In the genomic region with DNA sequence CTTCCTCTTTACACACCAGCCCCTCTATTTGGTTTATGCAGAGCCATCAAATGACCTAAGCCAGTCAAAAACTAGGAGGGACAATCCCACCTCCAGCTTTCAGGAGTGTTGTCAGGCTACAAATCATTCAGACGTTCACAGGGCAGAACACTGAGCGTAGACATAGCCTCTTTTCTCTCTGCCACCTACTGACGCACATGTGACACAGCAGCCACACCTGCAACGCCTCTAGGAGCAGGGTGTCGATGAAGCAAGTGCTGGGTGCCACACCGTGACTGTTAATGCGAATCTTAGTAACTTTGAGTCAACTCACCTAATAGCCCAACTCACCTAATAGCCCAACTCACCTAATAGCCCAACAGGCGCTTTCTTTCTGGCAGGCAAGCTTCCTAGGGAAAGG, we compare ENCODE assay signal across 8 mouse cellular contexts. TPM values are rescaled to one million over a fixed set of nuclear protein-coding genes. Genes with fewer than 3 reads are reported as not detected.
DNase-seq lines count a peak whose midpoint lies in the region; ATAC-seq and TF ChIP-seq lines count a peak whose summit lies in the region.

No protein-coding gene starts in this region.

- no peaks in the 10 kb centered on the region for H3K9me3 ChIP-seq in heart, embryonic 15.5 days (replicated peaks)
- no peaks in the 10 kb centered on the region for H3K9me3 ChIP-seq in stomach, postnatal 0 days (ENCODE audit: control insufficient read depth, low read length)

- peak overlapping the region; percentile 87 for H3K4me3 ChIP-seq in heart, adult 2 months
- peak overlapping the region; percentile 90 for H3K4me3 ChIP-seq in heart, embryonic 15.5 days
- peak overlapping the region; percentile 76 for H3K4me3 ChIP-seq in stomach, postnatal 0 days (ENCODE audit: low read depth, low read length)

- peak in 1 of 2 experiments; percentile 51 for DNase-seq in heart, adult 2 months
- no peak for DNase-seq in heart, adult 8-10 months (ENCODE audit: low spot score)
- DNase-seq in c-Kit-positive CD71-positive TER-119-positive erythroid progenitor cells, embryonic 14.5 days (ENCODE audit: low spot score), result peak; percentile 68
- peak; percentile 61 to 63 for DNase-seq in kidney, postnatal 36 days
- DNase-seq in stomach, postnatal 0 days (ENCODE audit: low spot score), result peak; percentile 78

- peak overlapping the region; percentile 2; the same call in 1 of the 2 replicates for H3K27ac ChIP-seq in heart, adult 2 months
- no peak overlapping the region for H3K27ac ChIP-seq in heart, embryonic 15.5 days
- peak overlapping the region; percentile 92 for H3K27ac ChIP-seq in stomach, postnatal 0 days (replicated peaks)

- no peak for TF ChIP-seq POLR2A in heart, adult 2 months (IDR thresholded peaks at IDR 0.05; ENCODE audit: insufficient read depth, low read depth, low read length)

- 0 out of 2 replicates have a peak, but pooled peaks have one; percentile 19 for TF ChIP-seq EP300 in heart, adult 2 months (IDR thresholded peaks at IDR 0.05; ENCODE audit: insufficient read depth, low read depth, low read length)
- TF ChIP-seq EP300 in stomach, postnatal 0 days (optimal IDR thresholded peaks at IDR 0.05), result no peak

- peak overlapping the region; percentile 85 for H3K4me2 ChIP-seq in heart, embryonic 15.5 days
- H3K4me2 ChIP-seq in stomach, postnatal 0 days (replicated peaks; ENCODE audit: low read depth), result peak overlapping the region; percentile 63

- H3K9ac ChIP-seq in heart, adult 2 months (ENCODE audit: low read depth, low read length), result peak overlapping the region; percentile 34; the same call in 1 of the 2 replicates
- peak overlapping the region; percentile 90 for H3K9ac ChIP-seq in heart, embryonic 15.5 days
- peak overlapping the region; percentile 81 for H3K9ac ChIP-seq in stomach, postnatal 0 days (ENCODE audit: low read length)

- 4% methylated on average over 8 of the region's 8 CpGs for WGBS in heart, adult 2 months
- 3% methylated on average over 8 of the region's 8 CpGs for WGBS in heart, embryonic 15.5 days
- WGBS in stomach, postnatal 0 days, result 3% methylated on average over 8 of the region's 8 CpGs

- H3K79me2 ChIP-seq in heart, adult 2 months (replicated peaks; ENCODE audit: control insufficient read depth, insufficient read depth, low read length), result no peaks in the 10 kb centered on the region

- H3K36me3 ChIP-seq in heart, adult 2 months (ENCODE audit: control insufficient read depth, insufficient read depth, low read length), result peaks cover 7% of the 10 kb centered on the region
- peaks cover 31% of the 10 kb centered on the region for H3K36me3 ChIP-seq in heart, embryonic 15.5 days
- H3K36me3 ChIP-seq in stomach, postnatal 0 days (ENCODE audit: control insufficient read depth, insufficient read depth, low read length), result peaks cover 18% of the 10 kb centered on the region

- no peaks in the 10 kb centered on the region for H3K27me3 ChIP-seq in heart, adult 2 months (ENCODE audit: control insufficient read depth, insufficient read depth, low read length)
- no peaks in the 10 kb centered on the region for H3K27me3 ChIP-seq in heart, embryonic 15.5 days
- H3K27me3 ChIP-seq in stomach, postnatal 0 days (ENCODE audit: control insufficient read depth, insufficient read depth, low read length), result no peaks in the 10 kb centered on the region

- peak; percentile 66 for TF ChIP-seq CTCF in heart, adult 2 months (IDR thresholded peaks at IDR 0.05)
- TF ChIP-seq CTCF in stomach, postnatal 0 days (IDR thresholded peaks at IDR 0.05; ENCODE audit: low read depth), result peak; percentile 75

- H3K4me1 ChIP-seq in heart, adult 2 months (ENCODE audit: control insufficient read depth, insufficient read depth, low read length), result peaks cover 8% of the 10 kb centered on the region
- H3K4me1 ChIP-seq in heart, embryonic 15.5 days (replicated peaks), result peaks cover 38% of the 10 kb centered on the region
- H3K4me1 ChIP-seq in stomach, postnatal 0 days (replicated peaks; ENCODE audit: control insufficient read depth, insufficient read depth), result peaks cover 6% of the 10 kb centered on the region; the same call in 1 of the 2 replicates

- intact Hi-C loops in heart, adult 2 months (cut with DNase I), result no loop called here

- no peak for ATAC-seq in heart, embryonic 15.5 days (replicated peaks; ENCODE audit: insufficient number of reproducible peaks, insufficient read depth, low FRiP score, low read depth)
- ATAC-seq in megakaryocyte-erythroid progenitor cell, adult 5-6 weeks (replicated peaks; ENCODE audit: low FRiP score, low TSS enrichment, poor library complexity, severe bottlenecking), result peak; percentile 27; the same call in 1 of the 2 replicates
- peak; percentile 72 for ATAC-seq in stomach, postnatal 0 days (ENCODE audit: low FRiP score, low TSS enrichment)
- no peak for ATAC-seq in monocyte, adult 5-6 weeks (replicated peaks; ENCODE audit: insufficient number of reproducible peaks, low FRiP score, low TSS enrichment, poor library complexity, severe bottlenecking)

RNA-seq across cellular contexts. Expression of a gene that starts 10.8 kb away (rescaled TPM):
- total RNA-seq in heart, adult 2 months (2021), result 10 to 100 TPM; 20.0 to 21.1 TPM
- 45.7 and 47.6 TPM in 2 replicates for polyA plus RNA-seq in heart, adult 2 months (2012; rRNA removed)
- 10 to 100 TPM; 15.0 to 26.6 (median 20.9) TPM for total RNA-seq in heart, adult 8-10 months (2022)
- 12.2 and 18.0 TPM in 2 replicates for polyA plus RNA-seq in heart, embryonic 15.5 days (2015; fragmentation: Nextera tagmentation; extraction: Ambion mirVana)
- 5.7 and 7.7 TPM in 2 replicates for total RNA-seq in megakaryocyte-erythroid progenitor cell, adult 5-6 weeks (2014; fragmentation: Nextera tagmentation)
- total RNA-seq in megakaryocyte-erythroid progenitor cell, adult 5-6 weeks (2017), result 6.8 and 8.0 TPM in 2 replicates
- polyA plus RNA-seq in stomach, postnatal 0 days (2015; fragmentation: Nextera tagmentation; extraction: Ambion mirVana), result 10.9 and 13.4 TPM in 2 replicates
- 2.1 to 4.9 TPM in 2 of 3 replicates, not detected in the other for total RNA-seq in monocyte, adult 5-6 weeks (2017)

RNA-seq across cellular contexts. Expression of a gene that starts 32.0 kb away (rescaled TPM):
- not detected for total RNA-seq in heart, adult 2 months (2021)
- polyA plus RNA-seq in heart, adult 2 months (2012; rRNA removed), result not detected in 2 replicates
- total RNA-seq in heart, adult 8-10 months (2022), result not detected
- not detected in 2 replicates for polyA plus RNA-seq in heart, embryonic 15.5 days (2015; fragmentation: Nextera tagmentation; extraction: Ambion mirVana)
- not detected in 2 replicates for total RNA-seq in megakaryocyte-erythroid progenitor cell, adult 5-6 weeks (2014; fragmentation: Nextera tagmentation)
- not detected in 2 replicates for total RNA-seq in megakaryocyte-erythroid progenitor cell, adult 5-6 weeks (2017)
- polyA plus RNA-seq in stomach, postnatal 0 days (2015; fragmentation: Nextera tagmentation; extraction: Ambion mirVana), result not detected in 2 replicates
- total RNA-seq in monocyte, adult 5-6 weeks (2017), result 1.3 TPM in 1 of 3 replicates, not detected in the others

RNA-seq across cellular contexts. Expression of a gene that starts 34.9 kb away (rescaled TPM):
- total RNA-seq in heart, adult 2 months (2021), result 10 to 100 TPM; 52.8 to 59.2 TPM
- polyA plus RNA-seq in heart, adult 2 months (2012; rRNA removed), result 117 and 142 TPM in 2 replicates
- total RNA-seq in heart, adult 8-10 months (2022), result 10 to 100 TPM; 51.1 to 65.9 (median 60.8) TPM
- polyA plus RNA-seq in heart, embryonic 15.5 days (2015; fragmentation: Nextera tagmentation; extraction: Ambion mirVana), result 19.9 and 26.3 TPM in 2 replicates
- total RNA-seq in megakaryocyte-erythroid progenitor cell, adult 5-6 weeks (2014; fragmentation: Nextera tagmentation), result 14.8 and 15.2 TPM in 2 replicates
- total RNA-seq in megakaryocyte-erythroid progenitor cell, adult 5-6 weeks (2017), result 9.9 and 11.8 TPM in 2 replicates
- polyA plus RNA-seq in stomach, postnatal 0 days (2015; fragmentation: Nextera tagmentation; extraction: Ambion mirVana), result 109 and 120 TPM in 2 replicates
- total RNA-seq in monocyte, adult 5-6 weeks (2017), result 24.2 to 27.3 TPM (median 25.1 TPM) in 3 replicates

RNA-seq across cellular contexts. Expression of a gene that starts 52.6 kb away (rescaled TPM):
- not detected for total RNA-seq in heart, adult 2 months (2021)
- polyA plus RNA-seq in heart, adult 2 months (2012; rRNA removed), result not detected in 2 replicates
- total RNA-seq in heart, adult 8-10 months (2022), result not detected
- not detected in 2 replicates for polyA plus RNA-seq in heart, embryonic 15.5 days (2015; fragmentation: Nextera tagmentation; extraction: Ambion mirVana)
- not detected in 2 replicates for total RNA-seq in megakaryocyte-erythroid progenitor cell, adult 5-6 weeks (2014; fragmentation: Nextera tagmentation)
- total RNA-seq in megakaryocyte-erythroid progenitor cell, adult 5-6 weeks (2017), result not detected in 2 replicates
- 0.18 TPM in 1 of 2 replicates, not detected in the other for polyA plus RNA-seq in stomach, postnatal 0 days (2015; fragmentation: Nextera tagmentation; extraction: Ambion mirVana)
- total RNA-seq in monocyte, adult 5-6 weeks (2017), result not detected in 3 replicates

RNA-seq across cellular contexts. Expression of a gene that starts 59.3 kb away (rescaled TPM):
- total RNA-seq in heart, adult 2 months (2021), result 100 to 1,000 TPM; 102 to 111 TPM
- polyA plus RNA-seq in heart, adult 2 months (2012; rRNA removed), result 499 and 610 TPM in 2 replicates
- total RNA-seq in heart, adult 8-10 months (2022), result 100 to 1,000 TPM; 122 to 172 (median 148) TPM
- polyA plus RNA-seq in heart, embryonic 15.5 days (2015; fragmentation: Nextera tagmentation; extraction: Ambion mirVana), result 159 and 197 TPM in 2 replicates
- total RNA-seq in megakaryocyte-erythroid progenitor cell, adult 5-6 weeks (2014; fragmentation: Nextera tagmentation), result 88.4 and 89.4 TPM in 2 replicates
- total RNA-seq in megakaryocyte-erythroid progenitor cell, adult 5-6 weeks (2017), result 31.8 and 63.1 TPM in 2 replicates
- polyA plus RNA-seq in stomach, postnatal 0 days (2015; fragmentation: Nextera tagmentation; extraction: Ambion mirVana), result 49.7 and 54.3 TPM in 2 replicates
- total RNA-seq in monocyte, adult 5-6 weeks (2017), result not detected in 3 replicates

Comparison
In these comparisons a context has a peak if more than half of its experiments do, and no peak if none do; other contexts are left out.
1. H3K9ac ChIP-seq: peak in every context shown above with its lines; median percentile 90 in heart, embryonic 15.5 days; 81 in stomach, postnatal 0 days; 34 in heart, adult 2 months.
2. ATAC-seq: peak in megakaryocyte-erythroid progenitor cell, adult 5-6 weeks (single experiment) and stomach, postnatal 0 days (single experiment); none in heart, embryonic 15.5 days (single experiment) and monocyte, adult 5-6 weeks (single experiment).
3. Peak in every context shown above with its lines, with median percentiles within 50 percentile points of each other: H3K4me3 ChIP-seq.